Comparison of ENCODE assay signal across 15 mouse cellular contexts in the genomic region with DNA sequence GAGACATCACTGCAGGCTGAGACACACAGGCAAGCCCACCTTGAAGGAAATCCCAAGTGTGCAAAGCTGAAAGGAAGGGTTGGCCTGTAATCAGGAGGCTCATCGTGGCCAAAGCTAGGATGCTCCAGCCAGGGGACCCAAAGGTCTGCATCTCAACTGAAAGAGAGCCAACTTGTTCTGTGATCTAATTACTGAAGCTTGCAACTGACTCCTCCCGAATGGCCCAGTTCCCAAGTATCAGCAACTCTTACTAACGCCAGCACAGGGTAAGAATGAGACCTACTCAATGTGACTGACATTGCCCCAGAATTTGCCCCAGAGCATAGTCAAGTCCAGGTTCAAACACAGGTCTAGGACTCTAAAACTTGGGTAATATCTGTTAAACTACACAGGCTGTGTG. TPM values are rescaled to one million over a fixed set of nuclear protein-coding genes. Genes with fewer than 3 reads are reported as not detected.
A peak's percentile ranks its signal among the peaks of the same experiment; 100 is the strongest.
DNase-seq lines count a peak whose midpoint lies in the region; ATAC-seq lines count a peak whose summit lies in the region.
"Had no signal": no experiment of that assay in that cellular context is flagged by ENCODE, and none has a peak within 500 bp of the region (broad histone marks: within the 10 kb centered on the region; RNA-seq: fewer than 3 reads in every experiment).

No protein-coding gene starts in this region.

- 70% methylated on average over 3 of the region's 3 CpGs for WGBS in heart, embryonic 11.5 days (ENCODE audit: insufficient replicate concordance)

- H3K4me2 ChIP-seq in heart, embryonic 11.5 days: no peak overlapping the region
- H3K4me2 ChIP-seq: hindbrain, embryonic 15.5 days; midbrain, embryonic 12.5 days had no signal

- H3K9ac ChIP-seq in heart, embryonic 11.5 days (ENCODE audit: low read depth, low read length): no peak overlapping the region
- H3K9ac ChIP-seq: hindbrain, embryonic 15.5 days; limb, embryonic 13.5 days; midbrain, embryonic 12.5 days had no signal

- H3K27ac ChIP-seq in heart, embryonic 11.5 days (ENCODE audit: low read depth, low read length): no peak overlapping the region
- H3K27ac ChIP-seq: hindbrain, embryonic 15.5 days; midbrain, embryonic 12.5 days had no signal

- DNase-seq in heart, adult 8-10 months (ENCODE audit: low spot score): peak; percentile 52
- peak; percentile 65 for DNase-seq in NIH3T3 (ENCODE audit: low read depth)
- peak; percentile 12 to 23 for DNase-seq in gastrocnemius, adult 8-10 months (ENCODE audit: low spot score in 2 of 2)
- peak; percentile 11 for DNase-seq in lung, postnatal 14 days
- DNase-seq in B cell, adult 2 months: no peak
- DNase-seq in adrenal gland, postnatal 4 days (ENCODE audit: low spot score in 2 of 2): no peak
- no peak for DNase-seq in frontal cortex, postnatal 10 days (ENCODE audit: low spot score in 2 of 2)
- DNase-seq: adrenal gland, postnatal 25 days; cerebellum, adult 18-20 months; spleen, adult 18-20 months had no signal

- no peak overlapping the region for H3K4me3 ChIP-seq in heart, embryonic 11.5 days (ENCODE audit: low read depth, low read length)
- H3K4me3 ChIP-seq: embryonic facial prominence, embryonic 10.5 days; hindbrain, embryonic 15.5 days; limb, embryonic 13.5 days; midbrain, embryonic 12.5 days had no signal

- H3K4me1 ChIP-seq in heart, embryonic 11.5 days (ENCODE audit: control insufficient read depth, insufficient read depth, low read length): no peaks in the 10 kb centered on the region

- no peaks in the 10 kb centered on the region for H3K9me3 ChIP-seq in heart, embryonic 11.5 days (replicated peaks; ENCODE audit: control insufficient read depth, low read length)
- H3K9me3 ChIP-seq: embryonic facial prominence, embryonic 10.5 days; hindbrain, embryonic 15.5 days; limb, embryonic 13.5 days; midbrain, embryonic 12.5 days had no signal

- no peaks in the 10 kb centered on the region for H3K27me3 ChIP-seq in heart, embryonic 11.5 days (ENCODE audit: control insufficient read depth, insufficient read depth, low read length)
- H3K27me3 ChIP-seq: hindbrain, embryonic 15.5 days; limb, embryonic 13.5 days; midbrain, embryonic 12.5 days had no signal

- H3K36me3 ChIP-seq in heart, embryonic 11.5 days (ENCODE audit: control insufficient read depth, insufficient read depth, low read length): peaks cover 3% of the 10 kb centered on the region; the same call in 1 of the 2 replicates
- H3K36me3 ChIP-seq: hindbrain, embryonic 15.5 days; midbrain, embryonic 12.5 days had no signal

- ATAC-seq in heart, embryonic 11.5 days (replicated peaks; ENCODE audit: insufficient number of reproducible peaks, low FRiP score, low TSS enrichment): no peak

RNA-seq across cellular contexts. Expression of gene Lpar1, which starts 53.9 kb away (rescaled TPM):
- 1 to 10 TPM; 5.8 to 8.2 (median 7.0) TPM for total RNA-seq in heart, adult 8-10 months (2022)
- 20.5 and 21.7 TPM in 2 replicates for polyA plus RNA-seq in heart, embryonic 11.5 days (2014; fragmentation: Nextera tagmentation; extraction: Ambion mirVana)
- 1 to 10 TPM; 4.4 to 9.5 (median 8.5) TPM for total RNA-seq in gastrocnemius, adult 8-10 months (2022)
- 10 to 100 TPM; 28.3 to 35.9 TPM for total RNA-seq in adrenal gland, postnatal 4 days (2021)

Comparison
In these comparisons a context has a peak if more than half of its experiments do, and no peak if none do; other contexts are left out.
1. DNase-seq: peak in heart, adult 8-10 months (single experiment), NIH3T3 (single experiment), gastrocnemius, adult 8-10 months (2 of 2) and lung, postnatal 14 days (single experiment); none in B cell, adult 2 months (0 of 2), adrenal gland, postnatal 4 days (0 of 2) and frontal cortex, postnatal 10 days (0 of 2).